Mouse (Mus musculus) hindbrain, embryonic 10.5 days (tissue): ENCODE data around the gene Mllt1. TPM values are rescaled to one million over a fixed set of nuclear protein-coding genes. Genes with fewer than 3 reads are reported as not detected.

Experiments used
- DNase-seq: peaks from one replicate; pipeline ENCODE4 v3.0.0-alpha.2; 2017; ENCODE audit warnings: low spot score
- H3K27ac ChIP-seq: fragments of 300-500 bp; sonication (generic); 2 replicates; pipeline ENCODE4 v1.5.1; 2016; ENCODE audit warnings: mild to moderate bottlenecking, moderate library complexity
- H3K27me3 ChIP-seq: fragments of 300-500 bp; sonication (generic); 2 replicates; pipeline ENCODE4 v1.6.1; 2016; ENCODE audit warnings: mild to moderate bottlenecking; ENCODE audit not compliant: poor library complexity, insufficient read depth, severe bottlenecking
- H3K36me3 ChIP-seq: fragments of 300-500 bp; sonication (generic); 2 replicates; pipeline ENCODE4 v1.6.1; 2016; ENCODE audit warnings: mild to moderate bottlenecking, moderate library complexity
- H3K4me1 ChIP-seq: fragments of 300-500 bp; sonication (generic); replicated peaks from 2 replicates; pipeline ENCODE4 v1.6.1; 2016; ENCODE audit warnings: mild to moderate bottlenecking
- H3K4me3 ChIP-seq: fragments of 300-500 bp; sonication (generic); 2 replicates; pipeline ENCODE4 v1.5.1; 2016; ENCODE audit warnings: mild to moderate bottlenecking, moderate library complexity
- H3K9me3 ChIP-seq: fragments of 300-500 bp; sonication (generic); 2 replicates; pipeline ENCODE4 v1.6.1; 2016; ENCODE audit warnings: mild to moderate bottlenecking, moderate library complexity
- WGBS: fragments of 180-500 bp; shearing (Covaris S2); methylation state at CpG from one replicate; pipeline ENCODE4 v1.1.7; 2016; 5-methylcytosine and 5-hydroxymethylcytosine counted together
- polyA plus RNA-seq: library from polyadenylated mRNA; unstranded; fragments of >200 nt; fragmentation: Nextera tagmentation; extraction: Ambion mirVana; gene quantifications from 2 replicates; pipeline ENCODE4 v1.2.1, GENCODE M21; 2016

The Mllt1 gene
- polyA plus RNA-seq, 1 experiment from 2014 or later, result 82.4 TPM

- Histone ChIP-seq H3K9me3 (no peaks in the 10 kb centered on the region), H3K4me3 (no peak overlapping the region), H3K27ac (no peak overlapping the region), H3K27me3 (no peaks in the 10 kb centered on the region), H3K4me1 (peaks cover 11% of the 10 kb centered on the region), H3K36me3 (peaks cover 99% of the 10 kb centered on the region)
- whole genome bisulfite sequencing, result 95% methylated on average over 9 of the region's 9 CpGs
- no peak for DNase-seq
These were observed 39.8 kb downstream of the Mllt1 start for GRCm38 (mm10) chr17:56895368-56895918.

- Histone ChIP-seq H3K4me1 (no peaks in the 10 kb centered on the region), H3K27ac (no peak overlapping the region), H3K4me3 (no peak overlapping the region), H3K27me3 (no peaks in the 10 kb centered on the region), H3K36me3 (peaks cover 74% of the 10 kb centered on the region), H3K9me3 (peaks cover 10% of the 10 kb centered on the region; the same call in 1 of the 2 replicates)
- DNase-seq, result no peak
- WGBS, result 96% methylated on average over 2 of the region's 2 CpGs
These were observed 45.2 kb downstream of the Mllt1 start for GRCm38 (mm10) chr17:56890018-56890417.

- peaks cover 54% of the 10 kb centered on the region for H3K36me3 ChIP-seq
These were observed 47.2 kb downstream of the Mllt1 start for GRCm38 (mm10) chr17:56888050-56888449.

GRCm38 (mm10) chr17:56884809-56885208, 50.4 kb downstream of the Mllt1 start:
- Histone ChIP-seq H3K4me1 (peaks cover 7% of the 10 kb centered on the region; the same call in 1 of the 2 replicates), H3K4me3 (no peak overlapping the region), H3K36me3 (peaks cover 22% of the 10 kb centered on the region), H3K27me3 (no peaks in the 10 kb centered on the region), H3K27ac (no peak overlapping the region), H3K9me3 (peaks cover 17% of the 10 kb centered on the region; the same call in 1 of the 2 replicates)
- DNase-seq, result no peak
- WGBS, result 93% methylated on average over 17 of the region's 17 CpGs

More at GRCm38 (mm10) chr17:56888050-56888449, 47.2 kb downstream of the Mllt1 start:
- no peak overlapping the region for H3K27ac ChIP-seq
- DNase-seq, result no peak
- H3K27me3 ChIP-seq, result no peaks in the 10 kb centered on the region
- WGBS, result 70% methylated on average over 3 of the region's 3 CpGs
- no peak overlapping the region for H3K4me3 ChIP-seq
- peaks cover 17% of the 10 kb centered on the region; the same call in 1 of the 2 replicates for H3K9me3 ChIP-seq
- H3K4me1 ChIP-seq, result peaks cover 7% of the 10 kb centered on the region; the same call in 1 of the 2 replicates

GRCm38 (mm10) chr17:56884331-56884730, 50.9 kb downstream of the Mllt1 start:
- Histone ChIP-seq H3K27ac (no peak overlapping the region), H3K36me3 (peaks cover 17% of the 10 kb centered on the region), H3K27me3 (no peaks in the 10 kb centered on the region), H3K9me3 (peaks cover 17% of the 10 kb centered on the region; the same call in 1 of the 2 replicates), H3K4me3 (no peak overlapping the region), H3K4me1 (peaks cover 7% of the 10 kb centered on the region; the same call in 1 of the 2 replicates)
- DNase-seq, result no peak
- 80% methylated on average over 5 of the region's 5 CpGs for WGBS

- WGBS, result 51% methylated on average over 17 of the region's 17 CpGs
These were observed 51.6 kb downstream of the Mllt1 start for GRCm38 (mm10) chr17:56883612-56884011.

GRCm38 (mm10) chr17:56877426-56877825, 57.8 kb downstream of the Mllt1 start:
- DNase-seq, result no peak
- Histone ChIP-seq H3K27me3 (no peaks in the 10 kb centered on the region), H3K27ac (no peak overlapping the region), H3K4me3 (no peak overlapping the region), H3K36me3 (no peaks in the 10 kb centered on the region), H3K9me3 (no peaks in the 10 kb centered on the region), H3K4me1 (no peaks in the 10 kb centered on the region)
- WGBS, result 92% methylated on average over 19 of the region's 19 CpGs

More at GRCm38 (mm10) chr17:56883612-56884011, 51.6 kb downstream of the Mllt1 start:
- H3K27me3 ChIP-seq, result no peaks in the 10 kb centered on the region
- peaks cover 7% of the 10 kb centered on the region; the same call in 1 of the 2 replicates for H3K4me1 ChIP-seq
- H3K9me3 ChIP-seq, result peaks cover 13% of the 10 kb centered on the region; the same call in 1 of the 2 replicates
- no peak for DNase-seq
- peaks cover 10% of the 10 kb centered on the region for H3K36me3 ChIP-seq
- H3K27ac ChIP-seq, result no peak overlapping the region
- H3K4me3 ChIP-seq, result no peak overlapping the region

- no peak overlapping the region for H3K4me3 ChIP-seq
- DNase-seq, result no peak
- 67% methylated on average over 8 of the region's 8 CpGs for WGBS
These were observed 58.2 kb downstream of the Mllt1 start for GRCm38 (mm10) chr17:56876981-56877380.

GRCm38 (mm10) chr17:56876465-56876864, 58.8 kb downstream of the Mllt1 start:
- Histone ChIP-seq H3K36me3 (no peaks in the 10 kb centered on the region), H3K9me3 (no peaks in the 10 kb centered on the region), H3K27ac (no peak overlapping the region), H3K27me3 (no peaks in the 10 kb centered on the region), H3K4me3 (no peak overlapping the region), H3K4me1 (no peaks in the 10 kb centered on the region)
- DNase-seq, result no peak
- WGBS, result 86% methylated on average over 3 of the region's 3 CpGs

More at GRCm38 (mm10) chr17:56876981-56877380, 58.2 kb downstream of the Mllt1 start:
- H3K27me3 ChIP-seq, result no peaks in the 10 kb centered on the region
- no peaks in the 10 kb centered on the region for H3K36me3 ChIP-seq
- H3K9me3 ChIP-seq, result no peaks in the 10 kb centered on the region
- H3K27ac ChIP-seq, result no peak overlapping the region
- H3K4me1 ChIP-seq, result no peaks in the 10 kb centered on the region

- no peaks in the 10 kb centered on the region for H3K27me3 ChIP-seq
- no peak within 1 kb of the TSS for H3K4me3 ChIP-seq
- no peak for DNase-seq
- no peaks in the 10 kb centered on the region for H3K36me3 ChIP-seq
- H3K27ac ChIP-seq, result no peak within 1 kb of the TSS
- 86% methylated on average over 12 of the region's 12 CpGs for WGBS
- H3K9me3 ChIP-seq, result no peaks in the 10 kb centered on the region
- no peaks in the 10 kb centered on the region for H3K4me1 ChIP-seq
These were observed 60.1 kb downstream of the Mllt1 start, which contains the start of gene 1700061G19Rik for GRCm38 (mm10) chr17:56874936-56875651. Gene 1700061G19Rik, plus strand, starts transcription at chr17:56875477.

- 85% methylated on average over 2 of the region's 2 CpGs for WGBS
- no peak for DNase-seq
- Histone ChIP-seq H3K27me3 (no peaks in the 10 kb centered on the region), H3K27ac (no peak within 1 kb of the TSS), H3K36me3 (no peaks in the 10 kb centered on the region), H3K4me1 (no peaks in the 10 kb centered on the region), H3K4me3 (no peak within 1 kb of the TSS), H3K9me3 (no peaks in the 10 kb centered on the region)
These were observed 61.0 kb downstream of the Mllt1 start, which contains the start of gene Acsbg2 for GRCm38 (mm10) chr17:56874237-56874636. Gene Acsbg2, minus strand, starts transcription at chr17:56874447.

GRCm38 (mm10) chr17:56872512-56872911, 62.7 kb downstream of the Mllt1 start:
- WGBS, result 78% methylated on average over 7 of the region's 7 CpGs
- Histone ChIP-seq H3K27ac (no peak overlapping the region), H3K36me3 (no peaks in the 10 kb centered on the region), H3K4me1 (no peaks in the 10 kb centered on the region), H3K9me3 (0 out of 2 replicates have a peak, but pooled peaks cover 6% of the 10 kb centered on the region), H3K4me3 (no peak overlapping the region), H3K27me3 (no peaks in the 10 kb centered on the region)
- no peak for DNase-seq

GRCm38 (mm10) chr17:56871767-56872166, 63.4 kb downstream of the Mllt1 start:
- peaks cover 13% of the 10 kb centered on the region for H3K9me3 ChIP-seq
- H3K4me1 ChIP-seq, result no peaks in the 10 kb centered on the region
- no peak for DNase-seq
- WGBS, result 65% methylated on average over 8 of the region's 8 CpGs
- H3K36me3 ChIP-seq, result no peaks in the 10 kb centered on the region
- no peaks in the 10 kb centered on the region for H3K27me3 ChIP-seq
- H3K4me3 ChIP-seq, result no peak overlapping the region
- H3K27ac ChIP-seq, result no peak overlapping the region
